Mouse (Mus musculus) hindbrain, embryonic 14.5 days (tissue): ENCODE measurements around the gene Tnpo2. TPM values are rescaled to one million over a fixed set of nuclear protein-coding genes. Genes with fewer than 3 reads are reported as not detected.

Experiments
- ATAC-seq: fragments of 200-750 bp; cut with Nextera tagmentation; 2 replicates; pipeline ENCODE4 v1.8.0; 2017; ENCODE audit warnings: moderate number of reproducible peaks, mild to moderate bottlenecking, moderate TSS enrichment, moderate library complexity; ENCODE audit not compliant: low FRiP score
- DNase-seq: peaks from one replicate; pipeline ENCODE4 v3.0.0-alpha.2; 2015; ENCODE audit warnings: low spot score
- H3K27ac ChIP-seq: fragments of 300-500 bp; sonication (generic); 2 replicates; pipeline ENCODE4 v1.5.1; 2014; ENCODE audit warnings: mild to moderate bottlenecking, moderate library complexity
- H3K27me3 ChIP-seq: fragments of 300-500 bp; sonication (generic); 2 replicates; pipeline ENCODE4 v1.6.1; 2014; ENCODE audit warnings: mild to moderate bottlenecking, low read length, mixed read lengths; ENCODE audit not compliant: control insufficient read depth, insufficient read depth
- H3K36me3 ChIP-seq: fragments of 300-500 bp; sonication (generic); replicated peaks from 2 replicates; pipeline ENCODE4 v1.6.1; 2014; ENCODE audit not compliant: control insufficient read depth, insufficient read depth
- H3K4me1 ChIP-seq: fragments of 300-500 bp; sonication (generic); replicated peaks from 2 replicates; pipeline ENCODE4 v1.6.1; 2014; ENCODE audit warnings: antibody characterized with exemption, low read length, mixed read lengths; ENCODE audit not compliant: control insufficient read depth, insufficient read depth
- H3K4me2 ChIP-seq: fragments of 300-500 bp; sonication (generic); replicated peaks from 2 replicates; pipeline ENCODE4 v1.6.1; 2014; ENCODE audit warnings: mild to moderate bottlenecking, moderate library complexity
- H3K4me3 ChIP-seq: fragments of 300-500 bp; sonication (generic); replicated peaks from 2 replicates; pipeline ENCODE4 v1.5.1; 2014; ENCODE audit warnings: mild to moderate bottlenecking, low read length
- H3K9ac ChIP-seq: fragments of 300-500 bp; sonication (generic); 2 replicates; pipeline ENCODE4 v1.6.1; 2014
- H3K9me3 ChIP-seq: fragments of 300-500 bp; sonication (generic); 2 replicates; pipeline ENCODE4 v1.6.1; 2016; ENCODE audit warnings: low read length; ENCODE audit not compliant: control insufficient read depth
- WGBS: fragments of 180-500 bp; shearing (Covaris S2); extraction: QIAGEN DNeasy Blood & Tissue Kit; methylation state at CpG from one replicate; pipeline ENCODE4 v1.1.7; 2014; 5-methylcytosine and 5-hydroxymethylcytosine counted together
- polyA plus RNA-seq: library from polyadenylated mRNA; unstranded; fragments of >200 nt; fragmentation: Nextera tagmentation; extraction: Ambion mirVana; gene quantifications from 2 replicates; pipeline ENCODE4 v1.2.1, GENCODE M21; 2014

Tnpo2 gene
- polyA plus RNA-seq, 1 experiment from 2014 or later = 42.4 TPM

DNA sequence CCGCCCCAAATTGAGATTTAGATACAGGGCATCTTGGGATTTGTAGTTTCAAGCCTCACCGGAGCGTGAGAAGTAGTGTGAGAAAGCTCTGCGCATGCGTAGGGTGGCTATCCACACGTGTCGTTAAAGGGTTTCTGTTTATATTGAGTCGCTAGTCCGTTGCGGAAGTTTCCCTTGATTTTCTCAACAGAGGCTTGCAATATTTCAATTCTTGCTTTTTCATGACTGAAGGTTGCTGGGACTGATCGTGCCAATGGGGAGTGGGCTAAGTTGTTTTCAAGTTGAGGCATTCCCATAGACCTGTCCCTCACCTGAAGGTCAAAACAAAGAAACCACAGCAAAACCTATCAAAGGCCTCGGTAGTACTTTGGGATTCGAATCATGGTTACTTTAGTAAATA is 2.0 kb upstream of the Tnpo2 start:
- Histone ChIP-seq H3K36me3 (peaks cover 35% of the 10 kb centered on the region), H3K4me3 (peak overlapping the region; percentile 73), H3K9ac (peak overlapping the region; percentile 86), H3K4me2 (peak overlapping the region; percentile 91), H3K27me3 (no peaks in the 10 kb centered on the region), H3K27ac (no peak overlapping the region), H3K4me1 (peaks cover 25% of the 10 kb centered on the region), H3K9me3 (no peaks in the 10 kb centered on the region)
- ATAC-seq = no peak
- DNase-seq = peak; percentile 81
- WGBS = 2% methylated on average over 13 of the region's 13 CpGs

DNA sequence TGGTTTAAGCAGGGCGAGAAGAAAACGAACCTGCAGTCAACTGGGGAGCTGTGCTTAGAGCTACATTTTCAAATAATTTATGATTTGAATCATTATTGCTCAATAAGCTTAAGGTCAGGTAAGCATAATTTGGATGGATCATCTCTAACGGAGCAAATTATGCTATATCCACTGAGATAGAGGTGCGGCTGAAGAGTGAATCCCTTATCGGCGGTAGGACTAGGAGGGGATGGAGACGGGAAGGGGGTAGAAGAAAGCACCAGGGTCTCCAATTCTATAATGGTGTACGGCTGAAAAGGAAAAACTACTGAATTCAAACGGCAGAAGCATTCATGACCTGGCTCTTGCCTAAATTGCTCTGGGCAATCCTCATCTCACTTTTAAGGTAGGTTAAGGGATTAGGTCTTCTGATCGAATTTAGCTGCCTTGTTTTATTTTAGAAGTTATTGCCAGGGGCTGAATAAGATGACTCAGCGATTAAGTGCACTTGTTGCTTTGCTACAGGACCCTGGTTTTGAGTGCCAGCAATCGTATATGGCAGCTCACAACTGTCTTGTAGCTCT is 1.5 kb upstream of the Tnpo2 start:
- no peaks in the 10 kb centered on the region for H3K9me3 ChIP-seq
- H3K27ac ChIP-seq = no peak overlapping the region
- peak overlapping the region; percentile 73 for H3K4me3 ChIP-seq
- WGBS = 8% methylated on average over 12 of the region's 12 CpGs
- peaks cover 32% of the 10 kb centered on the region for H3K36me3 ChIP-seq
- no peaks in the 10 kb centered on the region for H3K27me3 ChIP-seq
- H3K9ac ChIP-seq = peak overlapping the region; percentile 86
- no peak for DNase-seq
- H3K4me2 ChIP-seq = peak overlapping the region; percentile 91
- ATAC-seq = no peak
- H3K4me1 ChIP-seq = peaks cover 25% of the 10 kb centered on the region

DNA sequence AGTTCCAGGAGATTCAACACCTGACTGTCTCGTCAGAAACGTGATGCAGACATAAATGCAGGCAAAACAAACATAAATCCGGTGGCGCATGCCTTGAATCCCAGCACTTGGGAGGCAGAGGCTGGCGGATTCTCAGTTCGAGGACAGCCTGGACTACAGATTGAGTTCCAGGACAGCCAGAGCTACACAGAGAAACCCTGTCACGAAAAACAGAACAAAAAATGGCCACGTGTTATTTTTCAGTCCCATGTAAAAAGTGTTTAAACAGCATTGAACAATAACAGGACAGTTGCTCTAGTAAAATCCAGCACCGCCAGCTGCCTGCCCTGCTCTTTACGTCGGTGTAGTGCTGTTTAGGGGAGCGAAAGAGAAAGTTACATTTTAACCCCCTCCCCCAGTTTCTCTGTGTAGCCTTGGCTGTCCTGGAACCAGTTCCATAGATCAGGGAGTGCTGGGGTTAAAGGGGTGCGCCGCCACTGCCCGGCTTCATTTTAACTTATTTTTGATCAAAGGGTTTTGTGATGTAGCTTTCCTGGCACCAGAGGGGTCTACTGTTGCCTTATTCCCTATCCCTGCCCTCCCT is 896 bp upstream of the Tnpo2 start:
- Histone ChIP-seq H3K9ac (peak overlapping the region; percentile 86), H3K9me3 (no peaks in the 10 kb centered on the region), H3K27ac (peak overlapping the region; percentile 75; the same call in 1 of the 2 replicates), H3K4me3 (peak overlapping the region; percentile 73), H3K36me3 (peaks cover 32% of the 10 kb centered on the region), H3K4me1 (peaks cover 25% of the 10 kb centered on the region), H3K4me2 (peak overlapping the region; percentile 91), H3K27me3 (no peaks in the 10 kb centered on the region)
- no peak for ATAC-seq
- under 1% methylated on average over 15 of the region's 15 CpGs for WGBS
- peak; percentile 30 for DNase-seq

DNA sequence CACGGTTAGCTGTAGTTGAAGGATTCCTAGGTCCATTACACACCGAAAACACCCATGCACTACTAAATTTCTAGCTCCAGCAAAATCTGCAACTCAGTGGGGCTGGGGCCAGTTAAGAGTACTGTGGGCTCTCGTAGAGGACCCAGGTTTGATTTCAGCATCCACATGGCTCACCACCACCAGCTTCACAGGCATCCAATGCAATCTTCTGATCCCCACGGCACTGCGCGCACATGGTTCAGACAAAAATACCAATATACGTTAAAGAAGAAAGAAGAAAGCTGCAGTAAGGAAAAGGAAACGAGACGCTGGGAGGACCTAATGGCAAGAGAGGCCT is 366 bp upstream of the Tnpo2 start:
- Histone ChIP-seq H3K27me3 (no peaks in the 10 kb centered on the region), H3K36me3 (peaks cover 32% of the 10 kb centered on the region), H3K9me3 (no peaks in the 10 kb centered on the region), H3K4me2 (peak overlapping the region; percentile 91), H3K27ac (peak overlapping the region; percentile 75), H3K9ac (peak overlapping the region; percentile 86), H3K4me1 (peaks cover 25% of the 10 kb centered on the region), H3K4me3 (peak overlapping the region; percentile 73)
- under 1% methylated on average over 9 of the region's 9 CpGs for WGBS
- ATAC-seq (peak; percentile 44), DNase-seq (no peak)

DNA sequence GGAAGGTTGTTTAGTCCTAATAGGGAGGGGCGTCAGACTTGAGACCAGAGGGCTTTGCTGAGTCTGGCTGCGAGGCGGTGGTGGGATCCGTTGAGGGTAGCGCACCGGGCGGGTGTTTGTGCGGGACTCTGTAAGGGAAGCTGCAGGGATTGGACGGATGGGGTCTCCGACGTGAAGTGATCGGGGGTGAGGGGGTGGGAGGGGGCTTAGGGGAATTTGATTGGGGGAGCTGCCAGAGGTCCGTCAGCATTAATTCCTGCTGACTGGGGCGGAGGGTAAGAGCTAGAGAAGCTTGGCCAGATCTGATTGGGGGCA is 608 bp downstream of the Tnpo2 start:
- peak overlapping the region; percentile 97 for H3K27ac ChIP-seq
- DNase-seq (peak; percentile 39), ATAC-seq (peak; percentile 62)
- no peaks in the 10 kb centered on the region for H3K9me3 ChIP-seq
- H3K4me2 ChIP-seq = peak overlapping the region; percentile 91
- peaks cover 26% of the 10 kb centered on the region for H3K36me3 ChIP-seq
- H3K4me1 ChIP-seq = peaks cover 25% of the 10 kb centered on the region
- peak overlapping the region; percentile 86 for H3K9ac ChIP-seq
- H3K4me3 ChIP-seq = peak overlapping the region; percentile 73
- H3K27me3 ChIP-seq = no peaks in the 10 kb centered on the region
- WGBS = under 1% methylated on average over 14 of the region's 14 CpGs

DNA sequence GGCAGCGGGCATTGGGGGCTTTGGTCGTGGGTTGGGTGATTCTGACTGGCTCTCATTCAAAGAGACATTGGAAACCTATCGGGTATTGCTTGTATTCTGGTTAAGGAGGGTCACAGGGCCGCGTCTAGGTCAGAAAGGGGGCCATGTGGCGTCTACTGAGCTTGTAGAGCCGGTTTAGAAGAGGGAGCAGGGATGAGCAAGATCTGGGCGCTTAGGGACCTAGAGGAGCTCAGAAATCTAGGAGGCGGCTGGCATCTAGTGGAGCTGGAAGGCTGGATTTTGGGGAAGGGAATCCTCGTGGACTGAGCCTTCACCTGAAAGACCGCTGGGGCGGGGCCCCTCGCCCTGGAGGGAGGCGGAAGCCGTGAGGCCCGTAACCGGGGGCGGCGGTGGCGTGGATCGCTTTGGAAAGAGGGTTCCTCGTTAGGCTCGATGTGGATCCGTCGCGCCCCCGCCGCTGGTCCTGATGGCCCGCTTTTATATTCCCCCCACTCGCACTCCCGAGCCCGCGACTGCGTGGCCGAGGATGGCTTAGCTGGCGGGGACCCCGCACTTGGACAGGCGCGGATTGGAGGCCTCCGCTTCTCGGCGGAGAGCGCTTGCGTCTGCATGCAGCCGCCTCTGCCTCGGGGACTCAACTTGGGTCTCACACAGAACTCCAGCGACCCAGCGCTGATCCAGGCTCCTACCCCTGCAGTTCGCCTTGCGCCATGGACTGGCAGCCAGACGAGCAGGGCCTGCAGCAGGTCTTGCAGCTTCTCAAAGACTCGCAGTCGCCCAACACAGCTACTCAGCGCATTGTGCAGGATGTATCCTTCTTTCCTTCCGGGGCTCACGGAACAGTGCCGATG is 1.2 kb downstream of the Tnpo2 start:
- Histone ChIP-seq H3K27me3 (no peaks in the 10 kb centered on the region), H3K36me3 (peaks cover 23% of the 10 kb centered on the region), H3K9ac (peak overlapping the region; percentile 86), H3K4me2 (peak overlapping the region; percentile 91), H3K27ac (peak overlapping the region; percentile 97), H3K4me1 (peaks cover 25% of the 10 kb centered on the region), H3K9me3 (no peaks in the 10 kb centered on the region), H3K4me3 (peak overlapping the region; percentile 73)
- peak; percentile 3; the same call in 1 of the 2 replicates for ATAC-seq
- under 1% methylated on average over 57 of the region's 57 CpGs for WGBS
- peak; percentile 34 for DNase-seq

DNA sequence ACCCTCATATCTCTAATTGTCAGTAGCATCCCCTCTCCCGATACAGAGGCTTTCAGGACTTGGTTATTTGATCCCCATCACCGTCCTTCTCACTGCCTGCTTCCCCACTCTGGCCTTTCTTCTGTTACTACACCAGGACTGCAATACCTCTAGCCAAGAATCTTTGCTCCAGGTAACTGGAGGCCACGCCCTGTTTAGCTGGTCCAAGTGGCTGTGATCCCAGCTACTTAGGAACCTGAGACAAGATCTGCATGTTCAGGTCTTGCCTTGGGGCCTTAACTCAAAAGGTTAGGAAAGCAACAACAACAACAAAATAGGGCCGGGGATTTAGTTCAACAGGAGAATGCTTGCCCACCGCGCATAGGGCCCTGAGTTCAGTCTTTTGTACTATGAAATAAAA is 6.9 kb downstream of the Tnpo2 start:
- no peaks in the 10 kb centered on the region for H3K27me3 ChIP-seq
- ATAC-seq (no peak), DNase-seq (no peak)
- H3K9ac ChIP-seq = no peak overlapping the region
- H3K27ac ChIP-seq = no peak overlapping the region
- H3K9me3 ChIP-seq = no peaks in the 10 kb centered on the region
- 94% methylated on average over 6 of the region's 6 CpGs for WGBS
- H3K4me2 ChIP-seq = no peak overlapping the region
- no peak overlapping the region for H3K4me3 ChIP-seq
- H3K4me1 ChIP-seq = peaks cover 7% of the 10 kb centered on the region
- H3K36me3 ChIP-seq = peaks cover 76% of the 10 kb centered on the region

DNA sequence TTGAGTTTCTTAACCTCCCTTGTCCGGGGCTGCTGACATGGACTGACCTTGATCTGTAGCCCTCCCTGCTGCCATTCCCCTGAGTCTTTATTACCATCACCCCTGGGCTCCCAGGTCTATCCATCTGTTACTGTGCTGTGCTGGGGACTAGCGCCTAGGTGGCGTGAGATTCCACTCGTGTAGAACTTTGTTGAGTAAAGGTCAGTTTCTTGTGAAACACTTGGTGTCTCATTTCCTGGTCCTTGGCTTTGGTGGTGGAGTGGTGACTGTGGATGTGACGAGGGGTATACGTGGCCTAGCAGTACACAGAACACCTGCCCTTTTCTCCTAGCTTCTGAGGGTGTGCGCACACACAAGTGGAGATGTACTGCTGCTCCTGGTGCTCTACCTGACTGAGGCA is 20.7 kb downstream of the Tnpo2 start:
- ATAC-seq = no peak
- Histone ChIP-seq H3K27me3 (no peaks in the 10 kb centered on the region), H3K4me1 (peaks cover 16% of the 10 kb centered on the region), H3K9me3 (no peaks in the 10 kb centered on the region), H3K4me2 (no peak overlapping the region), H3K36me3 (peaks cover 64% of the 10 kb centered on the region), H3K9ac (no peak overlapping the region), H3K4me3 (no peak overlapping the region), H3K27ac (no peak overlapping the region)
- no peak for DNase-seq
- 85% methylated on average over 7 of the region's 7 CpGs for WGBS

DNA sequence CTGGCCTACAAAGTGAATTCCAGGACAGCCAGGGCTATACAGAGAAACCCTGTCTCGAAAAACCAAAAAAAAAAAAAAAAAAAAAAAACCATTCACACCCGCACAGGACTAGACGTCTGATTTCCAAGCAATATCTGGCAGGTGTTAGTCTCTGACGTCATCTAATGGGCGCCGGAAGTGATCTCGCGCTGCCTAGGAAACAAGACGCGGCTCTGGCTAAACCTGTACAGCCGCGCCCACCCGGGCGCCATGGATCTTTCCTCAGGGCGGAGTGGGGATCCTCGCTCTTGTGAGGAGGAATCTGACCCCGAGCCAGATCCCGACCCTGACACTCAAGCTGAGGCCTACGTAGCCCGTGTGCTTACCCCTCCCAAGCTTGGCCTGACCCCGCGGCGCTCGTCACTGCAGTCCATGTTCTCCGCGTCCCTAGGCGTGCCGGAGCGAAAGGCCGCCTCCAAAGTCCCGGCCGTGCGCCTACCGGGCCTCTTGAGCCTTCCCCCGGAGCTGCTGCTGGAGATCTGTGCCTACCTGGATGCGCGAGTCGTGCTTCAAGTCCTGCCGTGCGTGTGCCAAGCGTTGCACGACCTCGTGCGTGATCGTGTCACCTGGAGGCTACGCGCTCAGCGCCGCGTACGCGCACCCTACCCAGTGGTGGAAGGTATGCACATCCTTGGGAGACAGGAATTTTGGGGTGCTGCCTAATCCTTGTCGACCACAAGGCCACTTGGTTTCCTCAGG is 23.3 kb downstream of the Tnpo2 start, which contains the start of gene Fbxw9:
Gene Fbxw9 (plus strand): TSS at position 177 of the 738 bp plus-strand sequence.
- Histone ChIP-seq H3K36me3 (peaks cover 57% of the 10 kb centered on the region), H3K27ac (peak within 1 kb of the TSS; percentile 66), H3K9ac (peak within 1 kb of the TSS; percentile 89), H3K9me3 (no peaks in the 10 kb centered on the region), H3K27me3 (no peaks in the 10 kb centered on the region), H3K4me3 (peak within 1 kb of the TSS; percentile 96), H3K4me2 (peak within 1 kb of the TSS; percentile 86), H3K4me1 (peaks cover 16% of the 10 kb centered on the region)
- DNase-seq (peak; percentile 98), ATAC-seq (peak; percentile 92)
- WGBS = under 1% methylated on average over 52 of the region's 53 CpGs
